Mouse (Mus musculus) lung, embryonic 14.5 days (tissue): ENCODE results near the gene Cnih2. TPM values are rescaled to one million over a fixed set of nuclear protein-coding genes. Genes with fewer than 3 reads are reported as not detected.

Experiments used
- ATAC-seq: fragments of 200-750 bp; cut with Nextera tagmentation; 2 replicates; pipeline ENCODE4 v1.8.0; 2017; ENCODE audit warnings: mild to moderate bottlenecking, moderate TSS enrichment, moderate library complexity; ENCODE audit not compliant: insufficient read depth
- DNase-seq: peaks from one replicate; pipeline ENCODE4 v3.0.0-alpha.2; 2015
- H3K27ac ChIP-seq: fragments of 300-500 bp; sonication (generic); 2 replicates; pipeline ENCODE4 v1.5.1; 2014; ENCODE audit warnings: low read depth, mild to moderate bottlenecking, moderate library complexity
- H3K27me3 ChIP-seq: fragments of 300-500 bp; sonication (generic); 2 replicates; pipeline ENCODE4 v1.6.1; 2014; ENCODE audit warnings: low read length, control low read depth; ENCODE audit not compliant: insufficient read depth
- H3K36me3 ChIP-seq: fragments of 300-500 bp; sonication (generic); 2 replicates; pipeline ENCODE4 v1.6.1; 2014; ENCODE audit warnings: control low read depth; ENCODE audit not compliant: insufficient read depth
- H3K4me1 ChIP-seq: fragments of 300-500 bp; sonication (generic); 2 replicates; pipeline ENCODE4 v1.6.1; 2014; ENCODE audit warnings: antibody characterized with exemption, control low read depth; ENCODE audit not compliant: insufficient read depth
- H3K4me2 ChIP-seq: fragments of 300-500 bp; sonication (generic); 2 replicates; pipeline ENCODE4 v1.6.1; 2014; ENCODE audit warnings: mild to moderate bottlenecking
- H3K4me3 ChIP-seq: fragments of 300-500 bp; sonication (generic); 2 replicates; pipeline ENCODE4 v1.5.1; 2014; ENCODE audit warnings: low read depth, low read length
- H3K9ac ChIP-seq: fragments of 300-500 bp; sonication (generic); 2 replicates; pipeline ENCODE4 v1.6.1; 2014
- H3K9me3 ChIP-seq: fragments of 300-500 bp; sonication (generic); 2 replicates; pipeline ENCODE4 v1.6.1; 2016; ENCODE audit warnings: low read depth, low read length, control low read depth
- CTCF ChIP-seq: IDR thresholded peaks from 2 replicates; pipeline ENCODE4 v1.5.1; 2016; ENCODE audit warnings: antibody characterized with exemption, low read depth
- WGBS: fragments of 180-500 bp; shearing (Covaris S2); extraction: QIAGEN DNeasy Blood & Tissue Kit; methylation state at CpG from one replicate; pipeline ENCODE4 v1.1.7; 2014; 5-methylcytosine and 5-hydroxymethylcytosine counted together
- polyA plus RNA-seq: library from polyadenylated mRNA; unstranded; fragments of >200 nt; fragmentation: Nextera tagmentation; extraction: Ambion mirVana; gene quantifications from 2 replicates; pipeline ENCODE4 v1.2.1, GENCODE M21; 2014

Cnih2 gene
- polyA plus RNA-seq, 1 experiment from 2014 or later: 14.8 TPM

DNA sequence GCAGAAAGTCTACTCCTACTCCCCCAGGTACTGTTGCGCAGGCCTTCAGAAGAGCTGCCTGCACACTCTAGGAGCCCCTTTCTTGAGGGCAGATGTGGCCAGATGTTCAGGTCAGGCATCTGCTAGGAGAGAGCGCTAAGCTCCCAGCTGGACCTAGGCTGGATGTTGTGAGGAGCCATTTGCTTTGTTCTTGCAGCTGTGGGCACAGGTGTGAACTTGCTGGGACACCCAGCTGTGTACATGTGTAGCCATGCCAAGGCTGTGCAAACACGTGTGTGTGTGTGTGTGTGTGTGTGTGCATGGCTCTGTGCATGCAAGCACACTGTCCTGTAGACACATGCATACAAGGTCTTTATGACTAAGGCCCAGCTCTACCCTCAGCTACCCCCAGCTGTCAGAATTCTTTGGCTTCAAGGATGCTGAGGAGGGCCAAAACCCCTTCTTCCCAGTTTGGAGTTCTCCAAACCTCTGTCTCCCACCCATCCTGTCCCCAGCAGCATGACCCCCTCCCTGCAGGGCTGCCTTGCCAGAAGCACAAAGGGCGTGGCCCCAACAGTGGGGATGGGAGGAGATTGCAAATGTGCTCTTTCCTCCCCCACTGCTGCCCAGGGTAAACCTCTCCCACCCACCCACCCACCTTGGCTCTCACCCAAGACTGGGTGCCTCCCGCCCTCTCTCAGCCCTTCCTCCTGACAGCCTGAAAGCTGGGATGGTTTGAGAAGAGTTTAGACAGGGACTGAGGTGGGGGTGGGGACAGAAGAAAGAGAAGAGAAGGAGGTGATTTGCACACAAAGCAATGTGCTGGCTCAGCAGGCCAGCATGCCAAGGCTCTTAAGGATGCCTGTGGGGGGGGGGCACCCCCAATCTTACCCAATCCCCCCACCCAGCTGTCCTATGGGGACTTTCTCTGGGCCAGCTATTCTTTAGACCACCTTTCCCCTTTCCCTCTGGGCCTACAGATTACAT lies 37.7 kb downstream of the Cnih2 start:
- H3K4me1 ChIP-seq: peaks cover 49% of the 10 kb centered on the region
- ATAC-seq (peak; percentile 48), DNase-seq (peak; percentile 84)
- 22% methylated on average over 5 of the region's 5 CpGs for WGBS
- H3K27me3 ChIP-seq: no peaks in the 10 kb centered on the region
- no peak for TF ChIP-seq CTCF
- no peaks in the 10 kb centered on the region for H3K9me3 ChIP-seq
- no peaks in the 10 kb centered on the region for H3K36me3 ChIP-seq
- H3K4me2 ChIP-seq: peak overlapping the region; percentile 25; the same call in 1 of the 2 replicates
- H3K27ac ChIP-seq: peak overlapping the region; percentile 90
- H3K4me3 ChIP-seq: no peak overlapping the region
- no peak overlapping the region for H3K9ac ChIP-seq

DNA sequence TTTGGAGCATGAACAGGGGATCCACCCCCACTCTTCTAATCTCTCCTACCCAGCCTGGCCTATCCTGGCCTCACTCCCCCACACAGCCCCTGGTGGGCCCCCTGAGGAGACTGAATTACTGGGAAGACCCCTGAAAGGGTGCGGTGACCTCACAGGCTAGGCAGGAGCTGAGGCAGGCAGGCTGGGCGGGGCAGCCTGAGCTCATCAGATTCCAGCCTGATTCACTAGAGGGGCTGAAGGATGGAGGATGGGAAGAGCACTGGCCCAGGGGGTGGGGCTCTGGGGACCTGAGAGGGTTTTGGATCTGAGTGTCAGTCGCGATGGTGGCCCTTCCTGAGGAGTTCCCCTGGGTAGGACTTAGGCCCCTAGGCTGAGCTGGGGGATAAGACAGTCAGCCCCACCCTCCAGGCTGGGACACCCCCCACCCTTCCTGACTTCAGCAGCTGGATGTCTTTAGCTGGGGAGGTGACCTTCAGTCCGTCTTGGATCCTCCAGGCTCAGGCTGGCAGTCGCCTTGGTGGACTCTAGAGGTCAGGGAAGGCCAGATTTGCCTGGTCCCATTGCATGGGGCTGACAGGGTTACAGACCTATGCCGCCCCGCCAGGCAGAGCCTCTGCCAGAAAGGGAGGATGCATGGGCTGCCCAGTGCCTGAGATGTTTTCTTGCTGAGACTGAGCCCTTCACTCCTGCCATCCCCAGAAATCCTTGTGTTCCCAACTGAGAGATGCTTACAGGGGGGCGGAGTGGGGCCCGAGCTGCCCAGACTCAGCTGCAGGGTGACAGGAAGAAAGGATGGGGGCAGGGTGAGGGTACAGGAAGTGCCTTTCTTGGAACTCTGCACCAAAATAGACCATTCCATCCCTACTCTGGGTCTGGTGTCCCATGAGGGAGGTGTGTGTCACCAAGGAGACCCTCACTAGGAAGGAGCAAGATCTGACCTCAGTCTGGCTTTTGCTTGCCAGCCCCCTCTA lies 39.2 kb downstream of the Cnih2 start:
- no peak for TF ChIP-seq CTCF
- no peaks in the 10 kb centered on the region for H3K36me3 ChIP-seq
- peak overlapping the region; percentile 28; the same call in 1 of the 2 replicates for H3K9ac ChIP-seq
- peak overlapping the region; percentile 41 for H3K4me2 ChIP-seq
- peak overlapping the region; percentile 90 for H3K27ac ChIP-seq
- peak; percentile 52 for ATAC-seq
- H3K9me3 ChIP-seq: no peaks in the 10 kb centered on the region
- 8% methylated on average over 10 of the region's 10 CpGs for WGBS
- H3K4me1 ChIP-seq: peaks cover 40% of the 10 kb centered on the region
- no peaks in the 10 kb centered on the region for H3K27me3 ChIP-seq
- peak; percentile 69 for DNase-seq
- H3K4me3 ChIP-seq: no peak overlapping the region

DNA sequence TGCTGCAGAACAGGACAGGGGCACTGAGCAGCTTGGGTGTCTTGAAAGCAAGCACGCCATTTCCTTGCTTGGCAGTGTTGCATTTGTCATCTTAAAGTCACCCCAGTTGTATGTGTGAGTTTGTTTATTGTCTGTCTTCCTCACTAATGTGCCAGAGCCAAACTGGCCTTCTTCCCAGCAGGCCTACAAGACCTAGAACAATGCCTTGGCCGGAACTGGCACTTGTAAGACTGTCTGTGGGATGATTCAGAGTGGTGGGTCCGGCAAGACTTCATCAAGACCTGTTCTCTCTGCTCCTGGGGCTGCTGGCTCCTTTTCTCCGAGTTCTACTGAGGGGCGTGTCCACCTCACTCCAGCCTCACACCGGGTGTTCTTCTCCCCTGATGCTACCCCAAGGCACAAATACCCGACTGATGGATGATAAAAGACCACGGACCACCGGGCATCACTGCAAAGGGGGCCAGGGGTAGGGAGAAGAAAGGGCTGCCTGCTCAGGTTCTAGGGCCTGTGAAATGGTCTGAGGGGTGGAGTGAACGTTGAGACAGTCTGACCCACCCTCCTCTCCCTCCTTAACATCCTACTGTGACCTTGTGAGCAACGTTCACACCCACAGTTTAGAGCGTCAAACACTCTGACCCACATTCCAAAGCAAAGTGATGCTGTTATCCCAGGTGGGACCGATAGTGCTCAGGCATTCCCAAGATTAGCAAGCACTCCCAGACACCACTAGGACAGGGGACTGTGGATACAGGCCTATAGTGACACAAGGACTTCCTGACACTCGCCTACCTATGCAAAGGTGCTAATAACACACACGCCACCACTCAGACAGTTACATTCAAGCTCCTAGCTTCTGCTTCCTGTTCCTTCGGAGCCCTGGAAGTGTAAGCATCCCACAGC lies 40.2 kb downstream of the Cnih2 start:
- H3K9ac ChIP-seq: peak overlapping the region; percentile 28; the same call in 1 of the 2 replicates
- peak overlapping the region; percentile 4; the same call in 1 of the 2 replicates for H3K4me2 ChIP-seq

DNA sequence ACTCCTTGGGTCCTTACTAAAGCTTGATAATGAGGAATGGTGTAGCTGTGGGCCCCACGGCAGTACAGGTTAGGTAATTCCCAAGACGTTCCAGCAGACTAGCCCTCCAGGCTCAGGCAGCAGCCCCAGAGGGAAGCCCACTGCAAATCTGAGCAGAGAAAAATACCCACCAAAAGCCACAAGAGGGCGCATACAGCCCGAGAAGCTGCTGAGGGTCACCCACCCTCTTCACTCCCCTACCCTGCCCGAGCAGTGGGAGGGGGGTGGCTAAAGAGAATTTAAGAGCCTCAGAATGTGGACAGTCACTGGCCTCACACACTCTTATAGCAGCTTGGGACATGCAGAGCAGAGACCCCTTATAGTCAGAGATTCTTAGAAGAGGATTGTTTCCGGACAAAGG lies 42.1 kb downstream of the Cnih2 start:
- H3K4me1 ChIP-seq: peaks cover 37% of the 10 kb centered on the region
- H3K9me3 ChIP-seq: no peaks in the 10 kb centered on the region
- peaks cover 18% of the 10 kb centered on the region for H3K27me3 ChIP-seq
- no peak overlapping the region for H3K27ac ChIP-seq
- ATAC-seq (peak; percentile 4; the same call in 1 of the 2 replicates), DNase-seq (peak; percentile 90)
- H3K9ac ChIP-seq: no peak overlapping the region
- H3K4me2 ChIP-seq: 0 out of 2 replicates have a peak overlapping the region, but pooled peaks have one; percentile 16
- TF ChIP-seq CTCF: peak; percentile 85
- H3K4me3 ChIP-seq: no peak overlapping the region
- 8% methylated on average over 6 of the region's 6 CpGs for WGBS
- H3K36me3 ChIP-seq: 0 out of 2 replicates have a peak, but pooled peaks cover 3% of the 10 kb centered on the region

More for the DNA sequence above, 40.2 kb downstream of the Cnih2 start:
- ATAC-seq (no peak), DNase-seq (peak; percentile 72)
- Histone ChIP-seq H3K27ac (peak overlapping the region; percentile 90; the same call in 1 of the 2 replicates), H3K4me1 (peaks cover 40% of the 10 kb centered on the region), H3K36me3 (no peaks in the 10 kb centered on the region), H3K4me3 (no peak overlapping the region), H3K27me3 (peaks cover under 1% of the 10 kb centered on the region; the same call in 1 of the 2 replicates), H3K9me3 (no peaks in the 10 kb centered on the region)
- no peak for TF ChIP-seq CTCF
- 16% methylated on average over 16 of the region's 16 CpGs for WGBS

DNA sequence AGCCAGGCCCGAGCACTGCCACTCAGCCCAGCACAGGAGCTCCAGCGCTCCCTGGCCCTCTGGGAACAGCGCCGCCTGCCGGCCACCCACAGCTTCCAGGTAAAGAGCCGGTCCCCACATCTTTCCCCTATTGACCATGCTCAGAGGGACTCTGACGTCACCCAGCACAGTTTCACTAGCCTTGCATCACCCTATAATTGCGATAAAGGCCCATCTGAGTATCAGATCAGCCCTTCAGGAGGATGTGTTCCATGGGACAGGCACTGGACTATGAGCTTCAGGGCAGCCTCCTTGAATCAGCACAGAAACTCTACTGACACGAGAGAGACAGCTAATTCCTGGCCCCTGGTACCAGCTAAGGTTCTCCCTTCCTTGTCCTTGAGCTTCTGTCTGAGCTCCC lies 44.4 kb downstream of the Cnih2 start:
- Histone ChIP-seq H3K27me3 (peaks cover 19% of the 10 kb centered on the region), H3K27ac (no peak overlapping the region), H3K4me2 (no peak overlapping the region), H3K9me3 (no peaks in the 10 kb centered on the region), H3K36me3 (peaks cover 8% of the 10 kb centered on the region; the same call in 1 of the 2 replicates), H3K9ac (no peak overlapping the region), H3K4me3 (no peak overlapping the region), H3K4me1 (peaks cover 17% of the 10 kb centered on the region)
- 13% methylated on average over 9 of the region's 9 CpGs for WGBS
- TF ChIP-seq CTCF: peak; percentile 87
- DNase-seq: peak; percentile 65
- ATAC-seq: no peak

DNA sequence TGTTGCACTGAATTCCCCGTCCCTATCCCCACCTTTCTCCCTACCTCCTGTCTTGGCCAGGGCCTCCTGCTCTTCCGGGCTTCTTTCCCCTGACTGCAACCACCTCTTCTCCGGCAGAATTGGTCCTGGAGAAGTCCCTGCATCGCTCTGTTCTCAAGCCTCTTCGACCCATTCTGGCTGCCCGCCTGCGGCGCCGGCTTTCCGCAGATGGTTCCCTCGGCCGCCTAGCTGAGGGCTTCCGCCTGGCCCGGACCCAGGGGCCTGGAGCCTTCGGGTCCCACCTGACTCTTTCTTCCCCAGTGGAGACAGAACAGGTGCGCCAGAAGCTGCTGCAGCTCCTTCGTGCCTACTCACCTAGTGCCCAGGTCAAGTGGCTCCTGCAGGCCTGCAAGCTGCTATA lies 45.5 kb downstream of the Cnih2 start:
- no peak for TF ChIP-seq CTCF
- WGBS: 55% methylated on average over 17 of the region's 17 CpGs
- no peak overlapping the region for H3K4me2 ChIP-seq
- H3K9ac ChIP-seq: no peak overlapping the region
- peaks cover 17% of the 10 kb centered on the region for H3K36me3 ChIP-seq
- peaks cover 19% of the 10 kb centered on the region for H3K27me3 ChIP-seq
- H3K9me3 ChIP-seq: no peaks in the 10 kb centered on the region
- 0 out of 2 replicates have a peak overlapping the region, but pooled peaks have one; percentile 4 for H3K4me3 ChIP-seq
- ATAC-seq: no peak
- no peak for DNase-seq
- peaks cover 8% of the 10 kb centered on the region; the same call in 1 of the 2 replicates for H3K4me1 ChIP-seq
- no peak overlapping the region for H3K27ac ChIP-seq
